Mouse (Mus musculus): ENCODE measurements around the gene Polr1e. TPM values are rescaled to one million over a fixed set of nuclear protein-coding genes. Genes with fewer than 3 reads are reported as not detected.
"Not testable (repeated sequence)": the region's sequence is repeated elsewhere in the genome, so short reads cannot be mapped to it uniquely, and the experiment has no call there.

Gene Polr1e
- polyA plus RNA-seq, 1 experiment from 2014 or later: 13.7 TPM

DNA sequence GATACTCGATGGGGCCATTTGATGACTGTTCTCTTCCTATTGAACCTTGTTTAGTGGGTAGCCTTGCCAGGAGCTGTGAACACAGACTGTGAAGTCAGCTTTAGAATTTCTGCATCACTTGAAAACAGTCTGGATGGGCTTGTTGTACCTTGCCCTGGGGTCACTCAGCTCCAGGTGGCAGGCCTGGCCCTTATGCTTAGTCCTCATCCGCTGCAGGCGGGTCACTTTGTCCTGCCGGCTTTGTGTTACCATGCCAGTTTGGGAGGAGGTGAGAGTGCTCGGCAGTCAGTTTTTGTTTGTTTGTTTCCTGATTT lies 36.5 kb upstream of the Polr1e start:
- ATAC-seq: peak; percentile 1; the same call in 1 of the 2 replicates
- Histone ChIP-seq H3K4me2 (replicated peaks; ENCODE audit: low read depth) (peak overlapping the region; percentile 95), H3K36me3 (ENCODE audit: control insufficient read depth, insufficient read depth) (peaks cover 23% of the 10 kb centered on the region), H3K4me3 (ENCODE audit: low read depth, low read length) (peak overlapping the region; percentile 71), H3K9me3 (ENCODE audit: control insufficient read depth) (no peaks in the 10 kb centered on the region), H3K27me3 (replicated peaks; ENCODE audit: control insufficient read depth, insufficient read depth, low read length) (no peaks in the 10 kb centered on the region), H3K4me1 (replicated peaks; ENCODE audit: control insufficient read depth, insufficient read depth, low read length) (0 out of 2 replicates have a peak, but pooled peaks cover 8% of the 10 kb centered on the region), H3K27ac (ENCODE audit: low read depth, low read length) (peak overlapping the region; percentile 95), H3K9ac (ENCODE audit: low read depth, low read length) (peak overlapping the region; percentile 79)
- 21% methylated on average over 5 of the region's 5 CpGs for WGBS
- TF ChIP-seq CTCF (IDR thresholded peaks at IDR 0.05; ENCODE audit: low read depth): no peak

DNA sequence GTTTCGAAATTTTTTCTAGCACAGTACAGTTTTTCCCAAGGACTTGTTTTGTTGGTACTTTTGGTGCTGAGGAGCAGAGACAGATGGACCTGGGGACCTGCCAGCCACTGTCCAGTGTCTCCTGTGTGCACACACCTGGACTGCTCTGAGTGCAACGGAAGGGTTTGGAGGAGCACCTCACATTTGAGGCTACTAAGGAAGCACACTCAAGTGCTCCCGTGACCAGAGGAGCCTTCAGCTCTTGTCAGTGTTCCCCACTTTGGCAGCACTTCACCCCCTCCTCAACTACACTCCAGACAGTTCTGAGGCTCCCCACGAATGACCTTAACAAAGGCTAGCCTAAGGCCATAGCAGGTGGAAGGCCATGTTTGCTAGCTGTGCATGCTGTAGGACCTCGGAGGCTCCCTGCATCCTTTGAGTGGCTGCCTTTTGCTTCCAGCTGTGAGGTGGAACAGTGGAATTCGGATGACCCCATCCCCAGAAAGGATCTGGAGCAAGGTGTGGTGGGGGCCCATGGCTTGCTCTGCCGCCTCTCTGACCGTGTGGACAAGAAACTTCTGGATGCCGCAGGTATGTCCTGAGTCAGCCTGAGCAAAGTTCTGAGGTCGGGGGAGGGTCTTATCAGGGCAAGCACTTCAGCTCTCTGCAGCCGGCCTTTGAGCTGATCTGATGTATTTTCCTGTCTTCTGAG lies 35.8 kb upstream of the Polr1e start:
- no peak for TF ChIP-seq CTCF (IDR thresholded peaks at IDR 0.05; ENCODE audit: low read depth)
- Histone ChIP-seq H3K9me3 (ENCODE audit: control insufficient read depth) (no peaks in the 10 kb centered on the region), H3K27me3 (replicated peaks; ENCODE audit: control insufficient read depth, insufficient read depth, low read length) (no peaks in the 10 kb centered on the region), H3K9ac (ENCODE audit: low read depth, low read length) (no peak overlapping the region), H3K4me2 (replicated peaks; ENCODE audit: low read depth) (peak overlapping the region; percentile 95), H3K4me1 (replicated peaks; ENCODE audit: control insufficient read depth, insufficient read depth, low read length) (0 out of 2 replicates have a peak, but pooled peaks cover 8% of the 10 kb centered on the region), H3K4me3 (ENCODE audit: low read depth, low read length) (peak overlapping the region; percentile 9; the same call in 1 of the 2 replicates), H3K36me3 (ENCODE audit: control insufficient read depth, insufficient read depth) (peaks cover 29% of the 10 kb centered on the region), H3K27ac (ENCODE audit: low read depth, low read length) (peak overlapping the region; percentile 95; the same call in 1 of the 2 replicates)
- 58% methylated on average over 11 of the region's 11 CpGs for WGBS
- no peak; the same call in 1 of the 2 replicates for ATAC-seq

DNA sequence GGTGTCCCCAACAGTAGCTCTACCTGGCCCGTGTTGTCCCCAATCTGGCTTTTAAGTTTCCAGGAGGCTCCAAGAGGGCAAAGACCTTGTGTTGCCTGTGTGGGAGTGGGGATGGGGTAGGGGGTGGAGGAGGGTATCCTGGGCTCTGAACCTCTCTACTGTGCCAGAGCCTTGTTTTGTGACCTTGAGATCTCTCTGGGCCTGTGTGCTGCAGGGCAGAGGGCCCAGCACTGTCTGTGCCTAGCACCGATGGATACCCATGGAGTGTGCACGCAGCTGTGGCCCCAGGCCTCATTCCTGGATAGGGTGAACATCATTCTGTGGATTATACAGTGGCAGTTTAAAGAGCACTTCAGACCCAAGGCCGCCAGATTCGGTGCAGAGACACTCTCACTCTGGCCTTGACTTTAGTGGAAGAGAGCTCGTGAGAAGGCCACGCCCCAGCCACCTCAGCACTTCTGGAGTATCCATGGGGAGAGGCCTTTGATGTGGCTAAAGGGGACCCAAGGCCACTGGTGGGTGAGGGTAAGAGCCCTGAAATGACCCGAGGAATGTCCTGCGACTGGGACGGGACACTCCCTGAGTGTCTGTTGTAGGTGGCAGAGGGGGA lies 35.1 kb upstream of the Polr1e start:
- no peak for TF ChIP-seq CTCF (IDR thresholded peaks at IDR 0.05; ENCODE audit: low read depth)
- no peak for ATAC-seq
- Histone ChIP-seq H3K4me3 (ENCODE audit: low read depth, low read length) (no peak overlapping the region), H3K9ac (ENCODE audit: low read depth, low read length) (no peak overlapping the region), H3K4me1 (replicated peaks; ENCODE audit: control insufficient read depth, insufficient read depth, low read length) (0 out of 2 replicates have a peak, but pooled peaks cover 8% of the 10 kb centered on the region), H3K4me2 (replicated peaks; ENCODE audit: low read depth) (peak overlapping the region; percentile 95), H3K27me3 (replicated peaks; ENCODE audit: control insufficient read depth, insufficient read depth, low read length) (no peaks in the 10 kb centered on the region), H3K36me3 (ENCODE audit: control insufficient read depth, insufficient read depth) (peaks cover 36% of the 10 kb centered on the region), H3K27ac (ENCODE audit: low read depth, low read length) (peak overlapping the region; percentile 95; the same call in 1 of the 2 replicates), H3K9me3 (ENCODE audit: control insufficient read depth) (no peaks in the 10 kb centered on the region)
- 48% methylated on average over 10 of the region's 10 CpGs for WGBS

DNA sequence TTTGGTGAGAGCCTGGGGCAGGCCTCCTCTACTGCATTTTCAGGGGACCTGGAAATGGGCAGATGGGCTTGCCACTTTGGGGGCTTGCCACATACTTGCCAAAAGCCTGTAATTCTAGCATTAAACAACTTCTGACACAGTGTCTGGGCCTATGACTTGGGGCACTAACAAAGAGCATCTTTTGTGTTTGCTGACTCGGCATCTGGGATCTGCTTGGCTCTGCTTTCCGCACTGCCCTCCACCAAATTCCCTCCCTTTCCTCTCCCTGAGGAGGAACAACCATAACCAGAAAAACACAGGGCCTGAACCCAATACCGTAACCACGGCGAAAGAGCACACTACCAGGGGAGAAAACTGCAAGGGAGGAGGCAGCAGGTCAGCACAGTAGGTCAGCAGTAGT lies 27.8 kb upstream of the Polr1e start:
- Histone ChIP-seq H3K36me3 (ENCODE audit: control insufficient read depth, insufficient read depth) (peaks cover 63% of the 10 kb centered on the region), H3K9ac (ENCODE audit: low read depth, low read length) (no peak overlapping the region), H3K27ac (ENCODE audit: low read depth, low read length) (no peak overlapping the region), H3K27me3 (replicated peaks; ENCODE audit: control insufficient read depth, insufficient read depth, low read length) (no peaks in the 10 kb centered on the region), H3K4me3 (ENCODE audit: low read depth, low read length) (no peak overlapping the region), H3K4me2 (replicated peaks; ENCODE audit: low read depth) (no peak overlapping the region), H3K9me3 (ENCODE audit: control insufficient read depth) (no peaks in the 10 kb centered on the region), H3K4me1 (replicated peaks; ENCODE audit: control insufficient read depth, insufficient read depth, low read length) (no peaks in the 10 kb centered on the region)
- 93% methylated on average over 5 of the region's 5 CpGs for WGBS
- no peak for TF ChIP-seq CTCF (IDR thresholded peaks at IDR 0.05; ENCODE audit: low read depth)
- ATAC-seq: no peak

DNA sequence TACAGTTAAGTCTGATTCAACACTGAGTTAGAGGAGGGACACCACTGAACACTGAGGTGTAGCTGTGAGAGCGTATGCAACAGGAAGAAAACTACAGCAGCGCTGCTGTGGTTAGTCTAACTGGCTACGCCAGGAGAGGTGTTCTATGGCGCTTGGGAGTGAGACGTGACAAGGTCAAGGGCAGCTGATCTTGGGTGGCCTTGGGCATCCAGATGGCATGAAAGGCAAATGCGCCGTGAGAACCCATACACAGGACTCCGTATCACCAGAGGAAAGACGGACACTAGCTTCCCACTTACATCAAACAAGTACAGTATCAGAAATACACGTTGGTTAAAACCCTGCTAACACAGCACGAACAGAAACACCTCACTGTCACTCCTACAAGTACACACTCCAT lies 26.1 kb upstream of the Polr1e start:
- H3K4me3 ChIP-seq (ENCODE audit: low read depth, low read length); ATAC-seq; H3K27ac ChIP-seq (ENCODE audit: low read depth, low read length); H3K27me3 ChIP-seq (replicated peaks; ENCODE audit: control insufficient read depth, insufficient read depth, low read length); H3K9ac ChIP-seq (ENCODE audit: low read depth, low read length); H3K4me1 ChIP-seq (replicated peaks; ENCODE audit: control insufficient read depth, insufficient read depth, low read length); H3K4me2 ChIP-seq (replicated peaks; ENCODE audit: low read depth); H3K9me3 ChIP-seq (ENCODE audit: control insufficient read depth): not testable (repeated sequence)
- WGBS: 91% methylated on average over 11 of the region's 11 CpGs
- H3K36me3 ChIP-seq (ENCODE audit: control insufficient read depth, insufficient read depth): peaks cover 47% of the 10 kb centered on the region

DNA sequence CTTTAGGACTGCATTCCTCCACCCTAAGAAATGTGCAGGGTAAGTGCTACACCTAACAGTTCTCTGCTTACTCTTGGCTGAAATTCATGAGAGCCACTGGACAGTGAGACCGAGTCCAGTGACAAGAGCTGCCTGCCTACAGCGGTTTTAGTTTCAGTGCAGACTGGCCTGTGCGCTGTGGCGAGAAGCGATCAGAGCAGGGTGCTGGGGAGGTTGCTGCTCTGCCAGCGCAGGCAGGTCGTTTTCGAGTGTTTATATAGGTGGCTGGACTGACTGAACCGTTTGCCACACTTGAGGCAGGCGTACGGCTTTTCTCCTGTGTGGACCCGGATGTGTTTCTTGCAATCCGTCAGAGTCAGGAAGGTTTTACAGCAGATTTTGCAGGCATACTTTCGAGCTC lies 25.2 kb upstream of the Polr1e start:
- H3K36me3 ChIP-seq (ENCODE audit: control insufficient read depth, insufficient read depth): peaks cover 39% of the 10 kb centered on the region; the same call in 1 of the 2 replicates
- H3K4me1 ChIP-seq (replicated peaks; ENCODE audit: control insufficient read depth, insufficient read depth, low read length); H3K9me3 ChIP-seq (ENCODE audit: control insufficient read depth); H3K9ac ChIP-seq (ENCODE audit: low read depth, low read length); H3K4me3 ChIP-seq (ENCODE audit: low read depth, low read length); H3K27ac ChIP-seq (ENCODE audit: low read depth, low read length); ATAC-seq; H3K4me2 ChIP-seq (replicated peaks; ENCODE audit: low read depth); H3K27me3 ChIP-seq (replicated peaks; ENCODE audit: control insufficient read depth, insufficient read depth, low read length): not testable (repeated sequence)
- 76% methylated on average over 14 of the region's 14 CpGs for WGBS

All from intestine, postnatal 0 days (tissue).